Mouse (Mus musculus) heart, embryonic 15.5 days (tissue): ENCODE results near the gene Pgrmc1. TPM values are rescaled to one million over a fixed set of nuclear protein-coding genes. Genes with fewer than 3 reads are reported as not detected.
"Not testable (repeated sequence)": the region's sequence is repeated elsewhere in the genome, so short reads cannot be mapped to it uniquely, and the experiment has no call there.

Source experiments
- ATAC-seq: fragments of 200-750 bp; cut with Nextera tagmentation; replicated peaks from 2 replicates; pipeline ENCODE4 v1.8.0; 2017; ENCODE audit warnings: low read depth, moderate TSS enrichment; ENCODE audit not compliant: insufficient number of reproducible peaks, insufficient read depth, low FRiP score
- H3K27ac ChIP-seq: fragments of 300-500 bp; sonication (generic); 2 replicates; pipeline ENCODE4 v1.5.1; 2015; ENCODE audit warnings: mild to moderate bottlenecking, inconsistent platforms
- H3K27me3 ChIP-seq: fragments of 300-500 bp; sonication (generic); 2 replicates; pipeline ENCODE4 v1.6.1; 2015; ENCODE audit warnings: inconsistent platforms
- H3K36me3 ChIP-seq: fragments of 300-500 bp; sonication (generic); 2 replicates; pipeline ENCODE4 v1.6.1; 2015; ENCODE audit warnings: mild to moderate bottlenecking, inconsistent platforms
- H3K4me1 ChIP-seq: fragments of 300-500 bp; sonication (generic); replicated peaks from 2 replicates; pipeline ENCODE4 v1.6.1; 2015; ENCODE audit warnings: inconsistent platforms
- H3K4me2 ChIP-seq: fragments of 300-500 bp; sonication (generic); 2 replicates; pipeline ENCODE4 v1.6.1; 2015; ENCODE audit warnings: inconsistent platforms, mild to moderate bottlenecking, moderate library complexity
- H3K4me3 ChIP-seq: fragments of 300-500 bp; sonication (generic); 2 replicates; pipeline ENCODE4 v1.5.1; 2015; ENCODE audit warnings: mild to moderate bottlenecking, inconsistent platforms
- H3K9ac ChIP-seq: fragments of 300-500 bp; sonication (generic); 2 replicates; pipeline ENCODE4 v1.6.1; 2015; ENCODE audit warnings: mild to moderate bottlenecking, inconsistent platforms
- H3K9me3 ChIP-seq: fragments of 300-500 bp; sonication (generic); replicated peaks from 2 replicates; pipeline ENCODE4 v1.6.1; 2016; ENCODE audit warnings: inconsistent platforms
- WGBS: fragments of 180-500 bp; shearing (Covaris S2); methylation state at CpG from one replicate; pipeline ENCODE4 v1.1.7; 2015; ENCODE audit warnings: mixed read lengths; 5-methylcytosine and 5-hydroxymethylcytosine counted together
- polyA plus RNA-seq: library from polyadenylated mRNA; unstranded; fragments of >200 nt; fragmentation: Nextera tagmentation; extraction: Ambion mirVana; gene quantifications from 2 replicates; pipeline ENCODE4 v1.2.1, GENCODE M21; 2015

Gene Pgrmc1
- polyA plus RNA-seq, 1 experiment from 2014 or later: 112 TPM

- no peak overlapping the region for H3K4me2 ChIP-seq
- H3K4me1 ChIP-seq: no peaks in the 10 kb centered on the region
- H3K9me3 ChIP-seq: no peaks in the 10 kb centered on the region
- no peak overlapping the region for H3K4me3 ChIP-seq
- H3K36me3 ChIP-seq: no peaks in the 10 kb centered on the region
- no peaks in the 10 kb centered on the region for H3K27me3 ChIP-seq
- no peak overlapping the region for H3K27ac ChIP-seq
- H3K9ac ChIP-seq: no peak overlapping the region
- no peak for ATAC-seq
- WGBS: 58% methylated on average over 8 of the region's 8 CpGs
Measured at GRCm38 (mm10) chrX:36587304-36588209, 10.4 kb upstream of the Pgrmc1 start.

GRCm38 (mm10) chrX:36590266-36590665 lies 7.7 kb upstream of the Pgrmc1 start:
- Histone ChIP-seq H3K27ac (no peak overlapping the region), H3K4me3 (no peak overlapping the region), H3K27me3 (no peaks in the 10 kb centered on the region), H3K9ac (no peak overlapping the region), H3K9me3 (no peaks in the 10 kb centered on the region), H3K4me2 (no peak overlapping the region), H3K4me1 (no peaks in the 10 kb centered on the region), H3K36me3 (no peaks in the 10 kb centered on the region)
- no peak for ATAC-seq
- WGBS: 74% methylated on average over 7 of the region's 7 CpGs

GRCm38 (mm10) chrX:36591120-36591519 lies 6.9 kb upstream of the Pgrmc1 start:
- H3K9me3 ChIP-seq: no peaks in the 10 kb centered on the region
- no peaks in the 10 kb centered on the region for H3K27me3 ChIP-seq
- 36% methylated on average over 1 of the region's 1 CpGs for WGBS
- H3K36me3 ChIP-seq: no peaks in the 10 kb centered on the region
- H3K9ac ChIP-seq: no peak overlapping the region
- H3K27ac ChIP-seq: no peak overlapping the region
- H3K4me1 ChIP-seq: no peaks in the 10 kb centered on the region
- no peak overlapping the region for H3K4me3 ChIP-seq
- no peak overlapping the region for H3K4me2 ChIP-seq
- no peak for ATAC-seq

GRCm38 (mm10) chrX:36591539-36591938 lies 6.5 kb upstream of the Pgrmc1 start:
- ATAC-seq: no peak
- no peak overlapping the region for H3K4me2 ChIP-seq
- H3K36me3 ChIP-seq: no peaks in the 10 kb centered on the region
- H3K4me3 ChIP-seq: no peak overlapping the region
- no peak overlapping the region for H3K9ac ChIP-seq
- H3K27me3 ChIP-seq: no peaks in the 10 kb centered on the region
- H3K4me1 ChIP-seq: no peaks in the 10 kb centered on the region
- H3K9me3 ChIP-seq: no peaks in the 10 kb centered on the region
- H3K27ac ChIP-seq: no peak overlapping the region
- WGBS: 60% methylated on average over 4 of the region's 4 CpGs

GRCm38 (mm10) chrX:36595247-36595646 lies 2.8 kb upstream of the Pgrmc1 start:
- no peak overlapping the region for H3K4me3 ChIP-seq
- H3K9me3 ChIP-seq: no peaks in the 10 kb centered on the region
- H3K9ac ChIP-seq: no peak overlapping the region
- H3K4me2 ChIP-seq: no peak overlapping the region
- WGBS: 87% methylated on average over 3 of the region's 3 CpGs
- no peaks in the 10 kb centered on the region for H3K36me3 ChIP-seq
- no peak overlapping the region for H3K27ac ChIP-seq
- ATAC-seq: no peak
- H3K4me1 ChIP-seq: no peaks in the 10 kb centered on the region
- H3K27me3 ChIP-seq: no peaks in the 10 kb centered on the region

GRCm38 (mm10) chrX:36596483-36597120 lies 1.4 kb upstream of the Pgrmc1 start:
- not testable (repeated sequence) for H3K27ac ChIP-seq, ATAC-seq, H3K9me3 ChIP-seq, H3K4me1 ChIP-seq, H3K27me3 ChIP-seq, H3K4me3 ChIP-seq, H3K9ac ChIP-seq, H3K4me2 ChIP-seq, H3K36me3 ChIP-seq
- WGBS: 67% methylated on average over 5 of the region's 5 CpGs

- Histone ChIP-seq H3K4me3 (peak overlapping the region; percentile 70), H3K4me1 (no peaks in the 10 kb centered on the region), H3K9ac (peak overlapping the region; percentile 81), H3K27ac (peak overlapping the region; percentile 85), H3K27me3 (no peaks in the 10 kb centered on the region), H3K4me2 (peak overlapping the region; percentile 59), H3K36me3 (no peaks in the 10 kb centered on the region), H3K9me3 (no peaks in the 10 kb centered on the region)
- WGBS: 15% methylated on average over 41 of the region's 41 CpGs
- ATAC-seq: peak; percentile 59
Measured at GRCm38 (mm10) chrX:36598390-36598810, 394 bp downstream of the Pgrmc1 start.

- no peak for ATAC-seq
- H3K27me3 ChIP-seq: no peaks in the 10 kb centered on the region
- no peaks in the 10 kb centered on the region for H3K9me3 ChIP-seq
- H3K27ac ChIP-seq: peak overlapping the region; percentile 85
- 16% methylated on average over 14 of the region's 14 CpGs for WGBS
- H3K9ac ChIP-seq: peak overlapping the region; percentile 81
- no peaks in the 10 kb centered on the region for H3K36me3 ChIP-seq
- H3K4me2 ChIP-seq: peak overlapping the region; percentile 59
- H3K4me1 ChIP-seq: no peaks in the 10 kb centered on the region
- H3K4me3 ChIP-seq: peak overlapping the region; percentile 70
Measured at GRCm38 (mm10) chrX:36598861-36599344, 897 bp downstream of the Pgrmc1 start.

GRCm38 (mm10) chrX:36599656-36600055 lies 1.6 kb downstream of the Pgrmc1 start:
- no peaks in the 10 kb centered on the region for H3K4me1 ChIP-seq
- H3K36me3 ChIP-seq: peaks cover 2% of the 10 kb centered on the region; the same call in 1 of the 2 replicates
- WGBS: 40% methylated on average over 3 of the region's 3 CpGs
- no peak overlapping the region for H3K27ac ChIP-seq
- H3K4me2 ChIP-seq: peak overlapping the region; percentile 59
- no peaks in the 10 kb centered on the region for H3K27me3 ChIP-seq
- peak overlapping the region; percentile 70 for H3K4me3 ChIP-seq
- ATAC-seq: no peak
- no peak overlapping the region for H3K9ac ChIP-seq
- H3K9me3 ChIP-seq: no peaks in the 10 kb centered on the region

GRCm38 (mm10) chrX:36600066-36600465 lies 2.1 kb downstream of the Pgrmc1 start:
- Histone ChIP-seq H3K27me3 (no peaks in the 10 kb centered on the region), H3K4me1 (no peaks in the 10 kb centered on the region), H3K27ac (no peak overlapping the region), H3K4me3 (no peak overlapping the region), H3K9ac (no peak overlapping the region), H3K36me3 (peaks cover 6% of the 10 kb centered on the region; the same call in 1 of the 2 replicates), H3K9me3 (no peaks in the 10 kb centered on the region), H3K4me2 (no peak overlapping the region; the same call in 1 of the 2 replicates)
- WGBS: 81% methylated on average over 8 of the region's 8 CpGs
- no peak for ATAC-seq

- H3K27ac ChIP-seq: no peak overlapping the region
- no peaks in the 10 kb centered on the region for H3K27me3 ChIP-seq
- no peak overlapping the region for H3K4me2 ChIP-seq
- H3K36me3 ChIP-seq: peaks cover 10% of the 10 kb centered on the region
- no peaks in the 10 kb centered on the region for H3K9me3 ChIP-seq
- no peak overlapping the region for H3K4me3 ChIP-seq
- ATAC-seq: no peak
- no peak overlapping the region for H3K9ac ChIP-seq
- WGBS: 84% methylated on average over 2 of the region's 2 CpGs
- no peaks in the 10 kb centered on the region for H3K4me1 ChIP-seq
Measured at GRCm38 (mm10) chrX:36602926-36603325, 4.9 kb downstream of the Pgrmc1 start.
